Mouse (Mus musculus) leukemia stem cell, adult 10-12 weeks (primary cell): Measurements from ENCODE around the gene Unk. TPM values are rescaled to one million over a fixed set of nuclear protein-coding genes. Genes with fewer than 3 reads are reported as not detected.

Experiments
- polyA plus RNA-seq: library from polyadenylated mRNA; stranded (reverse); fragments of >175 nt; gene quantifications from 2 replicates; pipeline ENCODE4 v1.2.3, GENCODE M21; 2012; ENCODE audit warnings: low replicate concordance

Unk gene
- polyA plus RNA-seq: 59.7 and 71.3 TPM in 2 replicates

GRCm38 (mm10) chr11:116030088-116030897 lies at the start of gene Unk:
Gene Unk, plus strand, starts transcription at chr11:116030322.

GRCm38 (mm10) chr11:116012262-116012947 lies 17.7 kb upstream of the Unk start, which contains the start of gene Galk1:
Gene Galk1, minus strand, starts transcription at chr11:116012719.

GRCm38 (mm10) chr11:116027756-116028155 lies 2.4 kb upstream of the Unk start, which contains the start of gene H3f3b:
Gene H3f3b, minus strand, starts transcription at chr11:116027962.

GRCm38 (mm10) chr11:116077446-116078204 lies 47.5 kb downstream of the Unk start, which contains the start of gene Unc13d:
Gene Unc13d, minus strand, starts transcription at chr11:116077961.

GRCm38 (mm10) chr11:116086258-116087193 lies 56.4 kb downstream of the Unk start, which contains the start of gene Wbp2:
Gene Wbp2, minus strand, starts transcription at chr11:116086995.

Other genes with a start within 250 kb of the Unk start
- gene Caskin2, start 216.7 kb upstream of the Unk start, polyA plus RNA-seq: 48.6 and 56.2 TPM in 2 replicates
- 49.9 and 89.1 TPM in 2 replicates for gene Tsen54, start 215.6 kb upstream of the Unk start, polyA plus RNA-seq
- gene Llgl2, start 206.3 kb upstream of the Unk start, polyA plus RNA-seq: 15.1 and 17.7 TPM in 2 replicates
- 0.06 and 0.23 TPM in 2 replicates for gene Myo15b, start 171.9 kb upstream of the Unk start, polyA plus RNA-seq
- 7.9 and 16.4 TPM in 2 replicates for gene Smim5, start 130.4 kb upstream of the Unk start, polyA plus RNA-seq
- 0.56 and 1.1 TPM in 2 replicates for gene Smim6, start 118.3 kb upstream of the Unk start, polyA plus RNA-seq
- 9.0 and 29.2 TPM in 2 replicates for gene Sap30bp, start 97.0 kb upstream of the Unk start, polyA plus RNA-seq
- 6.9 and 21.1 TPM in 2 replicates for gene Recql5, start 96.8 kb upstream of the Unk start, polyA plus RNA-seq
- gene Itgb4, start 55.6 kb upstream of the Unk start, polyA plus RNA-seq: 0.16 and 0.41 TPM in 2 replicates
- gene Galk1, start 17.6 kb upstream of the Unk start, polyA plus RNA-seq: 23.8 and 28.8 TPM in 2 replicates
- 400 and 612 TPM in 2 replicates for gene H3f3b, start 2.4 kb upstream of the Unk start, polyA plus RNA-seq
- 404 and 502 TPM in 2 replicates for gene Unc13d, start 47.6 kb downstream of the Unk start, polyA plus RNA-seq
- 429 and 514 TPM in 2 replicates for gene Wbp2, start 56.7 kb downstream of the Unk start, polyA plus RNA-seq
- 9.7 and 13.5 TPM in 2 replicates for gene Trim47, start 96.9 kb downstream of the Unk start, polyA plus RNA-seq
- gene Trim65, start 100.8 kb downstream of the Unk start, polyA plus RNA-seq: 5.0 and 8.5 TPM in 2 replicates
- 94.4 and 126 TPM in 2 replicates for gene Mrpl38, start 108.5 kb downstream of the Unk start, polyA plus RNA-seq
- gene Fbf1, start 137.8 kb downstream of the Unk start, polyA plus RNA-seq: 18.5 and 21.7 TPM in 2 replicates
- gene Ten1, start 168.5 kb downstream of the Unk start, polyA plus RNA-seq: 56.6 and 72.8 TPM in 2 replicates
- 1.3 and 1.8 TPM in 2 replicates for gene Acox1, start 168.7 kb downstream of the Unk start, polyA plus RNA-seq
- 0.20 TPM in 2 replicates for gene Evpl, start 207.8 kb downstream of the Unk start, polyA plus RNA-seq
- 12.1 and 13.2 TPM in 2 replicates for gene Srp68, start 243.9 kb downstream of the Unk start, polyA plus RNA-seq